Mouse (Mus musculus): ENCODE data around the gene Cend1. TPM values are rescaled to one million over a fixed set of nuclear protein-coding genes. Genes with fewer than 3 reads are reported as not detected.
"Not testable (repeated sequence)": the region's sequence is repeated elsewhere in the genome, so short reads cannot be mapped to it uniquely, and the experiment has no call there.

Cend1 gene
- total RNA-seq, 2 experiments from 2014 or later = 265 to 270 TPM

DNA sequence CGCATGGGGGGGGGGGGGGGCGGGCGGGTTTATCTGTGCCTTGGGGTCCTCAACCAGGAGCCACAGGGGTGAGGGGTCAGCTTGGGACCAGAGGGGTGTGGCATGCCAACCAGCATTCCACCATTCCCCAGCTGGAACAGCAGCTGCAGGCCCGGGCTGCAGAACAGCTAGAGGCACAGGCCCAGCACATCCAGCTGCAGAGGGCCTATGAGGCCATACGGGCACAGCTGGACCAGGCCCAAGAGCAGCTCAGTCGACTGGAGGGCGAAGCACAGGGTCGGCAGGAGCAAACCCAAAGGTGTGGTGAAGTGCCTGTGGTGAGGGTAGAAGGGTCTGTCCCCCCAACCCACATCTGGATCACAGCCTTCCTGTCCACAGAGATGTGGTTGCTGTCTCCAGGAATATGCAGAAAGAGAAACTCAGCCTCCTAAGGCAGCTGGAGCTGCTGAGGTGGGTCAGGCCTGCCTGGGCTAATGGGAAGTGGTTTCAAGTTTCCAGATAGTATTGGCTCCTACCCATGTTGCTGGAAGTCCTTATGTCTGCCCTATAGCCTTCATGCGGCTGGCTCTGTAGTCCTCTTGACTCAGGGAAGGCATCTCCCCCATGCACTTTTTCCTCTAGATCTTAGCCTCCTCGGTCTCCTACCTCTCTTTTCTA is 36.2 kb upstream of the Cend1 start:
- no peak for DNase-seq (ENCODE audit: low spot score in 2 of 2)

DNA sequence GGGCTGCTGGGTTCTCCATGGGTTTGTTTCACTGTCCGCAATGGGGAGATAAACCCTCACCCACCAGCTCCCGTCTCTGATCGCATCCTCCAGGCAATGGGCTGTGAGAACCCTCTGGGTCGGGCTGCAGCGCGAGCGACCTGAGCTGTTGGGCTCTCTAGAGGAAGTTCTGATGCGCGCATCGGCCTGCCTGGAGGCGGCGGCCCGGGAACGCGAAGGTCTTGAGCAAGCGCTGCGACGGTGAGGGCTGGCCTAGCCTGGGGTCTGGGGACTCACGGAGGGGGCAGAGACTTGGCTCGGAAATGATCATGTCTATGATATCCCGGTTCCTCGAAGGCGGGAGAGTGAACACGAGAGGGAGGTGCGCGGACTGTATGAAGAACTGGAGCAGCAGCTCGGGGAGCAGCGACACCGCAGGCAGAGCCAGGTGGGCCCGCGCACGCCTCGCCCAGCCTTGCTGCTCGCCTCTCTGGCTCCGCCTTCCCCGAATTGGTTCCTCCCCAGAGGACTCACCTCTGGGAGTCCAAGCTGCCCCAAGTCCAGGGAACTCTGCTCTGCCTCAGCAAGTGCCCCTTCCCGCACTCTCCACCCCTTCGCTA is 35.4 kb upstream of the Cend1 start:
- no peak for DNase-seq (ENCODE audit: low spot score in 2 of 2)

DNA sequence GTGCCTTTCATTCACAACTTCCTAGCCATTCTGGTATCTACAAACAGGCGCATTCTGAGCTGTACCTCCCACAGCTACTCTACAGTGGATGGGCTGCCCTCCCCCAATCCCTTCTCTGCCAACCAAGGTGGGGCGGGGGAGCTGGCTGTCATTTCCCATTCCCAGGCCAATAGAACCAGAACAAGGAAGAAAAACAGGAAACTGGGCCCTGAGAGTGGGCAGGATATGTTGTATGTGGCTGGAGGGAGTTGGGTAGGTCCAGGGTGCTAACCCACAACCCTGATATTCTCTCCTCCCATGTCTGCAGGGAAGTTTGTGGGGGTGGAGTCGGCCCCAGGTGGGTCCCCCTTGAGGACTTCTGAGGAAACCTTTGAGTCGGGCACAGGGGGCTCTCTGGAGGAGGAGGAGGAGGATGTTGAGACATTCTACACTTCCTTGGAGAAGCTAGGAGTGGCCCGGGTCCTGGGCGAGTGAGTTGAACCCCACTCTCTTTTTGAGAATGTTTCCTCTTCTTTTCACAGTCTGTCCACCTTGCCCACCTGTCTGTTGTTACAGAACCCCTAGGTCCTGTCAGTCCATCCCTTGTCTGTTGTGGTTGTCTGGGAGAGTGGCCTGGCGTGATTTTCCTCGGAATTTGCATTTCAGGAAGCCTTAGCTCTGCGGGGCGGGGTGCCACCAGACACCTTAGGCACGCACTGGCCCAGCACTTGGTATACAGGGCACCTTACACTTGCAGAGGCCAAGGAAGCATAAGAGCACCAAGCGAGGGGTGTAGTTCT is 34.7 kb upstream of the Cend1 start:
- no peak for DNase-seq (ENCODE audit: low spot score in 2 of 2)

- DNase-seq (ENCODE audit: low spot score in 2 of 2) = no peak
Measured at GRCm38 (mm10) chr7:141462333-141462821, 33.1 kb upstream of the Cend1 start.

- no peak for DNase-seq (ENCODE audit: low spot score in 2 of 2)
Measured at GRCm38 (mm10) chr7:141461521-141462332, 32.4 kb upstream of the Cend1 start.

DNA sequence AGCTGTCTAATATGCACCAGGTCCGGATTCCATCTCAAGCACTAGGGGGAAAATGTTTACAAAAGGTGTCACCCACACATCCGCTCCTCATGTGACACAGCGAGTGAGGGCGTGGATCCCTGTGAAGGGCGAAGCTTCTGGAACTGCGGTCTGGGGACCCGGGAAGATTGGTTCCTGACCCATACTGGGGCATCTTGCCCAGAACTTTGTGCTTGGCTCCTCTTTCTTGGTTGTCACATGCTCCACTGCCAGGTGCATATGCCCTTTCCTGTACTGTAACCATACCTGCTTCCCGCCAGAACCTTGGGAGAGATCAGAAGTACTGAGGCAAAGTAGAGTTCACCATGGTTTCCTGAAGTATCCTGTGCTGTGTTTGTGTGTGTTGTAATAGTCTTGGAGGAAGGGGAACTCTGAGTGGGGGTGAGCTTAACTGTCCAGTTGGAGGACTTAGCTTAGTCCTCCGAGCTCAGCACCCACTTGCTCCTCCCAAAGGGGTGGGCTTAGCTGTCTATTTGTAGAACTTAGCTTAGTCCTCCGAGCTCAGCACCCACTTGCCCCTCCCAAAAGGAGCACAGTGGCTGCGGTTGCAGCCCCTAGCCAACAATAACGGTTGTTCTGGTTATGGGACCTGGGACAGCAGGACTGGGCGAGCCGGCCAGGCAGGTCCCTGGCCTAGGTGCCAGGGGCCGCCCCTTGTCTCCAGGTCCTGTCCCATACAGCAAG is 31.3 kb upstream of the Cend1 start, which contains the start of gene Cracr2b:
Cracr2b (plus strand) TSS at position 704 of the 723 bp plus-strand sequence.
- DNase-seq (ENCODE audit: low spot score in 2 of 2) = no peak

GRCm38 (mm10) chr7:141460001-141460390 is 30.7 kb upstream of the Cend1 start:
- no peak for DNase-seq (ENCODE audit: low spot score in 2 of 2)

DNA sequence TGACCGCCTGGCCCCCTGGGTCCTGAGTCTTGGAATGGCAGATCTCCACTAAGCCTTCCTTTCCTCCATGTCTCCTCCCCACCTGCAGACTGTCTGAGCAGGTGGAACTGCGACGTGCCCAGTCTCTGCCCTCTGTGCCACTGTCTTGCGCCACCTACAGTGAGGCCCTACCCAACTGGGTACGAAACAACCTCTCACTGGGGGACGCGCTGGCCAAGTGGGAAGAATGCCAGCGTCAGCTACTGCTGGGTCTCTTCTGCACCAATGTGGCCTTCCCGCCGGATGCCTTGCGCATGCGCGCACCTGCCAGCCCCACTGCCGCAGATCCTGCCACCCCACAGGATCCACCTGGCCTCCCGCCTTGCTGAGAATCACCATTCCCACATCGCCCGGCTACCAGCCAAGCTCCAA is 30.0 kb upstream of the Cend1 start:
- DNase-seq (ENCODE audit: low spot score in 2 of 2) = no peak

- DNase-seq (ENCODE audit: low spot score in 2 of 2) = no peak
Measured at GRCm38 (mm10) chr7:141458661-141459060, 29.4 kb upstream of the Cend1 start.

DNA sequence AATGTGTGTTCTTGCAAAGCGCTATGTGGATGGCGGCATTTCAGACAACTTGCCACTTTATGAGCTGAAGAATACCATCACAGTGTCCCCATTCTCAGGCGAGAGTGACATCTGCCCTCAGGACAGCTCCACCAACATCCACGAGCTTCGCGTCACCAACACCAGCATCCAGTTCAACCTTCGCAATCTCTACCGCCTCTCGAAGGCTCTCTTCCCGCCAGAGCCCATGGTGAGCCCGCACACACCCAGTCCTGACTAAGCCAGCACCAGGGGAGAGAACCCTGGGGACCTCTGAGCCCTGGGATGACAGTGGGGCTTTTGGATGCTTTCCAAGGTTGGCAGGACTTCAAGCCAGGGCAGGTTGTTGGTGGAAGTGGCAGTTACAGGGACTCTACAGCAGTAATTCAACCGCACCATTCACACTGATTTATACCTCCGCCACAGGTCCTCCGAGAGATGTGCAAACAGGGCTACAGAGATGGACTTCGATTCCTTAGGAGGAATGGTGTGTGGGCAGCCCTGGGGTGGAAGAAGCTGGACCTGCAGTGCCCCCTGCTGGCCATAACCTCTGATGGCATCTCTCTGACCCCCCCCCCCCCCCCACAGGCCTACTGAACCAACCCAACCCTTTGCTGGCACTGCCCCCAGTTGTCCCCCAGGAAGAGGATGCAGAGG is 28.8 kb upstream of the Cend1 start:
- no peak for DNase-seq (ENCODE audit: low spot score in 2 of 2)

- no peak for DNase-seq (ENCODE audit: low spot score in 2 of 2)
Measured at GRCm38 (mm10) chr7:141457236-141457635, 27.9 kb upstream of the Cend1 start.

GRCm38 (mm10) chr7:141456739-141457138 is 27.4 kb upstream of the Cend1 start:
- DNase-seq (ENCODE audit: low spot score in 2 of 2) = no peak

DNA sequence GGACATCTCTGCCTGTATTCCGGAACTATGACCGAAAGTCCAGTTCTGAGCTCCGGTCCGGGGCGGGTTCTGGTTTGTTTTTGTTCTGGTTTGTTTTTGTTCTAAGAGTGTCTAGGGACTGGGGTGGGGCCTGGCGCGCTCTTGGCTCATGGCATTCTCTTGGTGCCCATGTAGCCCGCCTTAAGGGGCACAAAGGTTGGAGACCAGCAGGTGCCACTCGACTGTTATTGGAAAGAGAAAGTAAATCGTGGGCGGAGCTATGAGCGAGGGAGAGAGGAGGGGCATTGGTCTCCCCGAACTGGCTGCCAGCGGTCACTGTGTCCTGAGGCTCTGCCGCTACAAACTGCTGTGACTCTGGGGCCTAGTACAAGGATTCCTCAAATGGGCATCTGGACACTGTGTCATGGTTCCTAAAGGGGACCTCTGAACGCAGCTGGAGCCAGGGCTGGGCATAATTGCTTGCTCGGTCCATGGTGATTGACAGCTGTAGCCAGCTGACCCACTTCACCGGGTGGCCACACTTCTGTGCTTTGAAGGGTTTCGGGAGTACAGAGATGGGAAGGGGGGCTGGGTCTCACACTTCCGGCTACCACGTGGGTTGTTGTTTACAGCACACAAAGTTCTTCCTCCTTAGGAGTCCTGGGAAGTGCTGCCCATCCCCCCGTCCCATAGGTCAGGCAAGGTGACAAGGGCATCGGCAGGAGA is 26.5 kb upstream of the Cend1 start:
- peak in 1 of 2 experiments; percentile 58 for DNase-seq (ENCODE audit: low spot score in 2 of 2)

DNA sequence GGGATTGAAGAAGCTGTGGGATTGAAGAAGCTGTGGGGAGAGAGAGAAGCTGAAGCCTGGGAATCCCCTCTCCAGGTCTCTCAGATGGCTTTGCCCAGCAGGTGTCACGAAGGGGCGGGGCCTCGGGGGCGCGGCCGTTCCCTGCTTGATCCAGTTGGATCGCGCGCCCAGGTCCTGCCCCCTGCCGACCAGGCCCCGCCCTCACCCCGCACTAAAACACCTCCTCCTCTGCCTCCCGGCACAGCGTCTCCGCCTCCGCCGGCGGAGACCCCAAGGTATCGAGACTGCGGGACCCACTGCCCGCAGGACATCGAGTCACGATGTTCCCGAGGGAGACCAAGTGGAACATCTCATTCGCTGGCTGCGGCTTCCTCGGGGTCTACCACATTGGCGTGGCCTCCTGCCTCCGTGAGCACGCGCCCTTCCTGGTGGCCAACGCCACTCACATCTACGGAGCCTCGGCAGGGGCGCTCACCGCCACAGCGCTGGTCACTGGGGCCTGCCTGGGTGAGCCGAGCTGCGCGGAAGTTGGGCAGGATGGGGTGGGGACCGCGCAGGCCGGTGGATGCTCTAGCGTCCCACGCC is 25.8 kb upstream of the Cend1 start, which contains the start of gene Pnpla2:
Pnpla2 (plus strand) TSS at position 232 of the 585 bp plus-strand sequence.
- DNase-seq (ENCODE audit: low spot score in 2 of 2) = peak; percentile 86 to 91

DNA sequence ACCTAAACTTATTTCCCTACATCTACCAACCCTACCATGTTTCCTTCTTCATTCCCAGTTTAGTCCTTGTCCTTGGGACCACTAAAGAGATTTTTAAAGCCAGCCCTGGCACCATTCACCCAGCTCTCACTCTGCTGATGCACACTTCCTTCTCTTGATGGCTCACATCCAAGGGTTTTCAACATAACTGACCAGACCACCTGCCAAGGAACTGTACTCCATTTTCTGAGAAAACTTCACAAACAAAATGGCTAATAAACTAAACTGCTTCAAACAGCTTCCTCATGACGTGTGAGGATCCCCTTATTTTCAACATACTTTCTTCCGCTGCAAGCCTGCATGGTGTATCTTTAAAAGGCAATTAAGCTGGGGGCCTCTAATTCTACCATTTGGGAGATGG is 24.3 kb upstream of the Cend1 start:
- DNase-seq (ENCODE audit: low spot score in 2 of 2) = no peak

- DNase-seq (ENCODE audit: low spot score in 2 of 2) = no peak
Measured at GRCm38 (mm10) chr7:141451928-141452327, 22.6 kb upstream of the Cend1 start.

DNA sequence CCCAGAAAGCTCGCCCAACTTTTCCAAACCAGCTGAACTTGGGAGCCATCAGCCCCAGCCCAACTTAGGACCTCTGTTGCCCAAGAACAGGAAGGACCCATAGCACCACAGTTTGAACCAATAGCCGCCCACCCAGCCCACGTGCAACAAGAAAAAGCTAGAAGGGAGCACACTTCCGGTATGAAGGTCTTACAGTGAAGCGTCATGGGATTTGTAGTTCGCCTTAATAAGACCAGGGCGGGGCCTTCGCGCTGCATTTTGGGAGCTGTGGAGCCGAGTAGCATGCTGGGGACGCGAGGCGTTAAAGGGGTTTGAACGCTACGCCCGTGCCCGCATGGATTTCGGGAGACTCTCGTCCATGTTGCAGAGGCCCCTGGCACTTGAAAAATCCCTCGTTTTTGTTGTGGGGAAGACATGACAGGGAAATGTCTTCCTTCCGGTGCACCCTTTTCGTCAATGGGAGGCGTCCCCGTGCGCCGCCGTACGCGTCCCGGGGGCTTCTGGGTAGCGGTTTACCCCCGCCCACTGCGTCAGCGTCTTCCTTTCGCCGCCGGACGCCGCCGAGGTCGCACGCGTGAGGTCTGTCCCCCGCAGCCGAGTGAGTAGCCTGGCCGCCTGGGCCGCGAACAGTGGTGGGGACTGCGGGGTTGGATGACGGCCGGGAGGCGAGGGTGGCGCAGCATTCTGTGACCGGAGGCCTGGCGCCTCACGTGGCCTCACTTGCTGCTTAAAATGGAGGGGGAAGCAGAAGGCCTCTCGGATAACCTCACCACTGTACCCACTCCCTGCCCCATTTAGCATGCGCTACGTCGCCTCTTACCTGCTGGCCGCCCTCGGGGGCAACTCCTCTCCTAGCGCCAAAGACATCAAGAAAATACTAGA is 18.1 kb upstream of the Cend1 start, which contains the start of gene Rplp2:
Rplp2 (plus strand) TSS at position 261 of the 882 bp plus-strand sequence.
- peak; percentile 95 to 98 for DNase-seq (ENCODE audit: low spot score in 2 of 2)

GRCm38 (mm10) chr7:141446374-141446773 is 17.1 kb upstream of the Cend1 start:
- DNase-seq (ENCODE audit: low spot score in 2 of 2) = not testable (repeated sequence)

All from layer of hippocampus, adult 18-20 months (tissue).